Mouse (Mus musculus) mouse embryonic stem cell (cell line): ENCODE data around the gene Zfp69.

Experiments used
- in situ Hi-C, 2 experiments: fragments of 300-500 bp; cut with MboI; formaldehyde crosslinking; loops; 1 replicate in 1 of 2; 3 replicates in 1 of 2; pipeline ENCODE4 v1.14.3; 2019 to 2020; ENCODE audit warnings: low sequenced_read_pairs in 2 of 2, low pct_unique_long_range_greater_than_20kb in 1 of 2, mixed read lengths in 1 of 2; ENCODE audit not compliant: unreplicated experiment in 1 of 2

The Zfp69 gene

DNA sequence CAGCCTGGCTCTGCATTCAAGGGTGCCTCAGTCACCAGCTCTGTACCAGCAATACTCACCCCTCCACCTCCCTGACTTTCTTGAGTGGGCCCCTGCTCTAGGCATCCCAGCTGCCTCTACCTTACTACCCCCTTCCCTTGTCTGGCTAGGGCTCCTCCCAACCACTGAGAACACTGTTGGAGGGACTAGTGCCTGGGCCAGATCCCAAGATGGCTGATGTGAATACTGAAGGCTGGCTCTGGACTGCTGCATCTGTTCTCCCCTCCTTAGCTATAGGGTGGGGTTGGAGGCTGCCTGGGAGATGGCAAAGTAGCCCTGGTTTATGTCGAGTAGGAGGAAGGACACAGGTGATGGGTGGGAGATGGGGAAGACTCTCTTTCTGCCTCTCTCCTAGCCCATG lies 59.0 kb downstream of the Zfp69 start:
- in situ Hi-C loops = no loop called here

DNA sequence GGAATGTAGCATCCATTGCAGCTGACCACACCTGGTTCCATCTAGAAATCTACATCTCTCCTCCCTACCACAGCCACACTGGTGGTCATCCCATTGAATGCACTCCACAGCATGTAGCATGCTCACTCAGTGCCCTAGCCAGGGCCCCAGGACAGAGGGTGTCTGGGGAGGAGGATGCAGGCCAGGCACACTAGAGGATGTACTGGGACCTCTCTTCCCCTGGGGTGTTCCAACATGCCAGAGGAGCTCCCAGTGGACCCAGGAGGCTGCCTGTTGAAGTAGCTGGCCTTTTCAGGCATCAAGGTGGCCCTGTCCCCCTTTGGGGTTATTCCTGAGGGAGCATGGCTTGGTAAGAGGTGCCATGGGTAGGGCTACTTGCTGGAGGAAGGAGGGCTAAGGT lies 59.5 kb downstream of the Zfp69 start:
- in situ Hi-C loops = no loop called here

DNA sequence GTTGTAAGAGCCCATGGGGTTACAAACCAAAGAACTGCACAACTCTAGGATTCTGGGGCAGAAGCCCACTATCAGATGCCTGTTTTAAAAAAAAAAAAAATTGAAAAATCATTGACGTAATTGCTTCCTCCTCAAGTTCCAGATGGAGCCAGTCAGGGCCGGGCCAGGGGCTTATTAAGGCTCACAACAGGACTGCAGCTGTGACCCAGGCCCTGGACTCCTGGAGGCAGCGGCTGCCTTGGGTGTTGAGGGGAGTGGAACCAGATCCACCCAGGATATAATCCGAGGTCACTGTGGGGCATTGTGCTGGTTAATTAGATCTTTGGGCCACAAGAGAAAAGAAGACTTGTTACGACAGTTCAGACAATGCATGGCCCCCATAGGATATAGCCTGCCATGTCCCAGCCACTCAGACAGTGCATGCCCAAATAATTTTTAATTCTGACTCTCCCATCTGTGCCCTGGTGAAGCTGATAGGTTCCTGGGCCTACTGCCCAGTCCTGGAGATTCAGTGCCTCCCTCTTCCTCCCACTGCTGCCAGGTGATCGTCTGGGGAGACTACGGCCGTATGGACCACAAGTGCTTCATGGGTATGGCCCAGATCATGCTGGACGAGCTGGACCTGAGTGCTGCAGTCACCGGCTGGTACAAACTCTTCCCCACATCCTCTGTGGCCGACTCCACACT lies 60.6 kb downstream of the Zfp69 start:
- in situ Hi-C loops = no loop called here

DNA sequence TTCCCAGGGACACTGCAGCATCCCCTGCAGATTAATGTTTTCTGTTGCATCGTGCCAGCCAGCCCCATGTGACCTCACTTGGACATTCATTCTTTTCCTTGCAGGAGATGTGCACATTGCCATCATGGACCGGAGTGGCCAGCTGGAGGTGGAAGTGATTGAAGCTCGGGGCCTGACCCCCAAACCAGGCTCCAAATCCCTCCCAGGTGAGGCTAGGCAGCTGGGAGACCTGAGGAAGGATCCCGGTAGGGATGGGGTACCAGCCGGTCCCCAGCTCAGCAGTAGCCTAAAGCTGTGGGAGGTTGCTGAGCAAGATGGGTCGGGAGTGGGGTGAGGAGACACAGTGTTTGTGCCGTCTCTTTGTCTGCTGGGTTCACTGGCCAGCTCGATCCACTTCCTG lies 62.6 kb downstream of the Zfp69 start:
- in situ Hi-C loops = no loop called here

DNA sequence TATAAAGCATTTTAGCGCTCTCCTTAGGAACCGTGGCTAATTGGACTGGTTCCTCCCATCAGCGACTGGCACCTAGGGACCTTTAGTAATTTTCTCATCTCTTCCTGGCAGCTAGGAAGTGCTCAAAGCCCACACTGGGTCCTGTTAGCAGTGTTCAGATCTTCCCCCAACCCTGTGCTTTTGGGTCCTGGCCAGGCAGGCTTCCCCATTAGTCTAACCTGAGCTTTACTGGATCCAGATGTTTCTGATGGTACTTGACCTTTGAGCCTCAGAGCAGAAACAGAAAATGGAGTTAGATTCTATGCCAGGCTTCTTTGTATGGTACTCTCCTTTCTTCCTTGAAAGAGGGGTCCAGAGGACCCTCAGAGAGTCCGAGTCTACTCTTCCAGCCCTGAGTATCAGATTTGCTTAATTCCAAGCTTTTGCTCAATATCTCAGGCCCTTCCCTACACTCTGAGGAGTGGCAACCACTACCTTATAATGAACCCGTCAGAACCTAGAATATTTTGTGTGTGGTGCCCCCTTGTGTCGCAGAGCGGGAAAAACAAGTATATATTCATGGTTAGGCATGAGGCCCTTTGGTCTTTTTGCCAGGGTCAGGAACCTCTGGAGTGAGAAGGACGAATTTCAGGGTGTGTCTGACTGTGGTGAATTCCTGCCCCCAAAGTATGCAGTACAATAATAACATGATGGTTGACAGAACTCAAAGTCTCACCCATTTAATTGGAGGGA lies 64.0 kb downstream of the Zfp69 start:
- in situ Hi-C loops = no loop called here

DNA sequence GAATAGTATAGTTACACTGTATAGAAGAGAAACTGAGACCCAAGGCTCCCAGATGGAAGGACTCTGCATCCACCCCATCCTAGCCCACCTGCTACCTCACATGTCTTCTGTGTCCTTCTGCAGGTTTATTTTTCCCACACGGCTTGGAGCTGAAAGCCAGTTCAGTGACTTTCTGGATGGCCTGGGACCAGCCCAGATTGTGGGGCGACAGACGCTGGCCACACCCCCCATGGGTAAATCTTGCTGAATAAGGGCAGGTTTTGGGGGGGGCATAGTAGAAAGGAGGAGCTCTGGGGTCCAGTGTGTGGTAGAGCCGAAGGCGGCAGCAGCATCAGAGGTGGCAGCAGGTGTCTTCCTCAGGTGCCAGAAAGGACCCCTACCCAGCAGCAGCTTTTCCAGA lies 64.7 kb downstream of the Zfp69 start:
- in situ Hi-C loops = no loop called here

DNA sequence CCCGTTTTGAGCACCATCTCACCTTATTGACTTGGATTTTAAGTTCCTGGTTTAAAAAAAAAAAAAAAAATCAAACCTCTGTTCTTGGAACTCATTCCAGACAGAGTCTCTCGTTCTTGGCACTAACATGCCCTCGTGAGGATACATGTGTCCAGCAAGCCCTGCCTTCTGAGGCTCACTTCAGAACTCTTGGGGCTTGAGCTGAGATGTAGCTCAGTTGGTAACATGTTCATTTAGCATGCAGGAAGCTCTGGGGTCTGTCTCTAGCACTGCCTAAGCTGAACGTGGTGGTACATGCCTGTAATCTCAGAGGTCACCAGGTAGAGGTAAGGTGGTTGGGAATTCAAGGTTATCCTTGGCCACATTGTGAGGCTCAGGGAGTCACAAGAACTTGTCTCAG lies 65.4 kb downstream of the Zfp69 start:
- in situ Hi-C loops = no loop called here

DNA sequence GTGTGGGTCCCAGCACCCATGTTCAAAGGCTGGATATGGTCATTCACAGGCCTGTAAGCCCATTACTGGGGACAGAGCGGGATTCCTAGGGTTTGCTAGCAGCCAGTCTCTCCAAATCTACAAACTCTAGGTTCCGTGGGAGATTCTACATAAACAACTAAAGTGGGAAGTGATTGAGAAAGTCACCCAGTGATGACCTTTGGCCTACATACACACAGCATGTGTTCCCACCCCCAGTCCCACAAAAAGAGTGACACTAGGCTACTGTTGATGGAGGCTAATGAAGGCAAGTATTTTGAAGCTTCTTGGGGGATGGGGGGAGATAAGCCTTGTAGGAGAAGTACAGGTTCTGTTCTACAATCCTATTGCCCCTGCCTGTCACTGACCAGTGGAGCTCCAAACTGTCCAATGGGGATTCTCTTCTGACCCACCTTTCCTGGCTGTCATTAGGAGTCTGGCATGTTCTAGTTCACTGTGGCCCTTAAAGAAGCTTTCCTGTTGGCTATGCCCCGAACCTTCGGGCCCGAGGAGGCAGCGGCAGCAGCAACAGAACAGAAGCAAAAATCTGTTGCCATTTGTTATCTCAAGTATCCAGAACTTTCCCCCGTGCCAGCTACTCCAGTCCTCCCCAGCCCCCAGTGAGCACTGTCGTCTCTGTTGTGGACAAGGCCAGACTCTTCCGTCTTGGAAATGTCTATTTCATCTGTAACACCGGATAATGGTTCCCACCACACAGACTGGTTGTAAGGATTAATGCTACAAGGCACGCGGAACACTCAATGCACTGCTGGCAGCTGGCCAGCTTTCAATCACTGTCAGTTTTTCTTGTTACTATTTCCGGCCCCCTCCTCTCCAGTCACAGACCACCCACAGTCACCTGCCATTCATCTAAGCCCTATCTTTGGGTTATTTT lies 66.0 kb downstream of the Zfp69 start:
- in situ Hi-C loops = no loop called here

DNA sequence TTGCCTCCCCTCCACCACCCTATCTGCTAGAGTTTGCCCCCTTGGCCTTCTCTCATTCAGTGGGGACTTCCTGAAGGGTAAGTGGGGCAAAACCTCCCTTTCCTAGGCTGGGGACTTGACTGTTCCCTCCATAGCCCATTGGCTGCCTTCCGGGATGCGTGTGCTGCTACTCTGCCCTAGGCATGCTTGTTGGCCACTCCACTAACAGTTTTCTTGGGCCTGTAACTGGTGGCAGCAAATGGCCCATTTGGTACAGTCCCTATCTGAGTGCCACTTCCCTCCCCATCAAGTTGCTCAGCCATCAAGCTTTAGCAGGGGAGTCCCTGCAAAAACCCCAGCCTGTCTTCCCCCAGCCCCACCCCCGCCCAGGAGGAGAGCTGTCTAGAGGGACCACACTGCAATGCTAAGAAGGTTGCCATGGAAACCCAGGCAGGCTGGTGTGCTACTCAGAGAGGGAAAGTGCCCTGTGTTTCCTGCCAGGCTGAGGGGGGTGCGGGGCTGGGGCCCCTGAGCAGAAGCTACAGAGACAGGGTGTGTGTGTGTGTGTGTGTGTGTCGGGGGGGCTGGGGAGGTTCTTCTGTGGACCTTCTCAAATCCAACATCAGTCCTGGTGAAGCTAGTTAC lies 69.4 kb downstream of the Zfp69 start:
- in situ Hi-C loops = no loop called here

DNA sequence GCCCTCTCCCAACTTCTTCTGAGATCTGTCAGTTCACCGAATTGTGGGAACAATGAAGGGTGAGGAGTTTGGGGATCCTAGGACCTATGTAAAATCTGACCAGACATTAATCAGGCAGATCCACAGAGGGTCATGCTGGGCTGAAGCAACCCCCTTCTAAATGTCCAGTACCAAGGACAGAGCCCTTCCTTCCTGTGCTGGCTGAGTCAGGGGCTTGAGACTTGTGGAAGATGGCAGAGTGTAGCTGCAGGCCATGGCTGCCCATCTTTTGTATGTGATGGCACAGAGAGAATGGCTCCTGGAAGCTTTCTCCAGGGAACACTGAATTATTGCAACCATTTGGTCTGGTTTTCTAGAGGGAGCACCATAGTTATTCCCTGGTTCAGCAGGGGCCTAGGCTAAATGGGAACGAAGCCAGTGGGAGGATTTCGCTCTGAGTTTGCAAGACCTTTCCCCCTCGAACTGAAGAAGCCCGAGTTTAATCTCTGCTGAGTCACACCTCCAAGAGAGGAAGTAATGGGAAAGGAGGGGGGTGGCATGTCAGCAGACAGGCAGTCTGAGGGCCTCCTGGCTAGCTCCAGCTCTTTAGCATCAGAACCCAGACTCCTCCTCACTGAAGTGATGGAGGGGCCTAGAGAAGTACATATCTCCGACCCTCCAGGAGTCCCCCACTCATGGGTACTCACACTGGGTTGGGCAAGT lies 70.6 kb downstream of the Zfp69 start:
- in situ Hi-C loops = no loop called here
